Mouse (Mus musculus) gastrocnemius, postnatal 14 days (tissue): Measurements from ENCODE around the gene Cops2. TPM values are rescaled to one million over a fixed set of nuclear protein-coding genes. Genes with fewer than 3 reads are reported as not detected.
A peak's percentile ranks its signal among the peaks of the same experiment; 100 is the strongest.

Source experiments
- DNase-seq: peaks from one replicate; pipeline ENCODE4 v3.0.0; 2021; ENCODE audit warnings: mixed read lengths
- intact Hi-C: fragments of 180-260 bp; cut with DNase I; formaldehyde crosslinking; loops from one replicate; pipeline ENCODE4 v1.15.1; 2025; ENCODE audit warnings: low total_unique reads
- long read RNA-seq, 2 experiments: library from polyadenylated mRNA; stranded (forward); transcript quantifications; one replicate each; pipeline ENCODE4 v2.0.0; 2021
- total RNA-seq, 2 experiments: library from RNA; stranded (reverse); gene quantifications; 2 replicates each; pipeline ENCODE4 v1.2.3; 2021

The Cops2 gene
- 10 to 100 TPM; 88.8 to 94.1 TPM for total RNA-seq
- long read RNA-seq, experiment 1, transcript Cops2-201 (13 exons, 2,073 nt), result major isoform, 33 of 61 reads
- long read RNA-seq, experiment 1, transcript Cops2-203 (13 exons, 3,392 nt), result minor isoform, 23 of 61 reads
- long read RNA-seq, experiment 1, partial matches to known transcripts, result 3 of 61 reads
- long read RNA-seq, experiment 1, other reads (novel, unspliced or antisense), result 2 of 61 reads
- long read RNA-seq, experiment 2, transcript Cops2-201 (13 exons, 2,073 nt), result major isoform, 40 of 75 reads
- long read RNA-seq, experiment 2, transcript Cops2-203 (13 exons, 3,392 nt), result minor isoform, 27 of 75 reads
- long read RNA-seq, experiment 2, partial matches to known transcripts, result 5 of 75 reads
- long read RNA-seq, experiment 2, other reads (novel, unspliced or antisense), result 3 of 75 reads

GRCm38 (mm10) chr2:125858521-125859280, at the start of gene Cops2, which contains the start of gene Galk2:
Gene Cops2 (minus strand): TSS chr2:125859139.
Gene Galk2 (plus strand): TSS chr2:125859109.
- peak; percentile 92 for DNase-seq
- intact Hi-C loops, result no loop called here

- no peak for DNase-seq
- intact Hi-C loops, result no loop called here
Measured at GRCm38 (mm10) chr2:125907580-125908255, 48.8 kb upstream of the Cops2 start.

GRCm38 (mm10) chr2:125906407-125907066, 47.6 kb upstream of the Cops2 start:
- no peak for DNase-seq
- intact Hi-C loops, result no loop called here

- intact Hi-C loops, result no loop called here
- DNase-seq, result no peak
Measured at GRCm38 (mm10) chr2:125901426-125901825, 42.5 kb upstream of the Cops2 start.

GRCm38 (mm10) chr2:125900797-125901410, 42.0 kb upstream of the Cops2 start:
- intact Hi-C loops, result no loop called here
- no peak for DNase-seq

- DNase-seq, result no peak
- intact Hi-C loops, result loop anchor here (10.0 kb wide), 1 partner anchor 628 kb away; no protein-coding TSS in a partner anchor
Measured at GRCm38 (mm10) chr2:125896355-125896754, 37.4 kb upstream of the Cops2 start.

GRCm38 (mm10) chr2:125895099-125895498, 36.2 kb upstream of the Cops2 start:
- intact Hi-C loops, result loop anchor here (10.0 kb wide), 1 partner anchor 630 kb away; no protein-coding TSS in a partner anchor
- no peak for DNase-seq

- DNase-seq, result peak; percentile 24
- intact Hi-C loops, result loop anchor here (5.0 to 10.0 kb wide), 2 partner anchors 469 to 632 kb away; no protein-coding TSS in a partner anchor
Measured at GRCm38 (mm10) chr2:125893096-125893495, 34.2 kb upstream of the Cops2 start.

- DNase-seq, result no peak
- intact Hi-C loops, result no loop called here
Measured at GRCm38 (mm10) chr2:125885891-125886576, 27.1 kb upstream of the Cops2 start.

- intact Hi-C loops, result no loop called here
- no peak for DNase-seq
Measured at GRCm38 (mm10) chr2:125870159-125870558, 11.2 kb upstream of the Cops2 start.

GRCm38 (mm10) chr2:125868301-125868700, 9.4 kb upstream of the Cops2 start:
- intact Hi-C loops, result no loop called here
- no peak for DNase-seq

GRCm38 (mm10) chr2:125866058-125866740, 7.3 kb upstream of the Cops2 start:
- intact Hi-C loops, result no loop called here
- DNase-seq, result peak; percentile 74

- intact Hi-C loops, result no loop called here
- no peak for DNase-seq
Measured at GRCm38 (mm10) chr2:125865585-125865984, 6.6 kb upstream of the Cops2 start.

- no peak for DNase-seq
- intact Hi-C loops, result no loop called here
Measured at GRCm38 (mm10) chr2:125864551-125864950, 5.6 kb upstream of the Cops2 start.

- DNase-seq, result no peak
- intact Hi-C loops, result no loop called here
Measured at GRCm38 (mm10) chr2:125863799-125864198, 4.9 kb upstream of the Cops2 start.

- intact Hi-C loops, result no loop called here
- DNase-seq, result no peak
Measured at GRCm38 (mm10) chr2:125857707-125858106, 1.2 kb downstream of the Cops2 start.

- intact Hi-C loops, result no loop called here
- DNase-seq, result no peak
Measured at GRCm38 (mm10) chr2:125851237-125851636, 7.7 kb downstream of the Cops2 start.
